Mouse (Mus musculus) megakaryocyte, embryonic 14.5 days (primary cell): Measurements from ENCODE around the gene Sptbn1.

ENCODE experiments used
- FLI1 ChIP-seq: IDR thresholded peaks from 2 replicates; pipeline ENCODE4 v1.6.1; 2012; ENCODE audit warnings: low read length, inconsistent platforms, mixed read lengths
- GATA1 ChIP-seq: IDR thresholded peaks from 3 replicates; pipeline ENCODE4 v1.6.1; 2012; ENCODE audit warnings: mixed read lengths, low read length, inconsistent platforms, borderline replicate concordance

GRCm38 (mm10) chr11:30137081-30137480, 130.9 kb downstream of the Sptbn1 start:
- no peak for TF ChIP-seq GATA1
- no peak for TF ChIP-seq FLI1
